Mouse (Mus musculus): Measurements from ENCODE around the gene Cyp4v3. TPM values are rescaled to one million over a fixed set of nuclear protein-coding genes. Genes with fewer than 3 reads are reported as not detected.

The Cyp4v3 gene
- polyA plus RNA-seq, 1 experiment: 2.9 TPM

GRCm38 (mm10) chr8:45302390-45302789 is 30.6 kb downstream of the Cyp4v3 start:
- Histone ChIP-seq H3K4me1 (ENCODE audit: control insufficient read depth, insufficient read depth, low read length) (no peaks in the 10 kb centered on the region), H3K27ac (ENCODE audit: control insufficient read depth, insufficient read depth, low read depth, low read length, poor library complexity) (no peak overlapping the region), H3K4me3 (replicated peaks; ENCODE audit: control insufficient read depth, low read depth, low read length) (no peak overlapping the region)
- 89% methylated on average over 8 of the region's 8 CpGs for WGBS
- TF ChIP-seq CTCF (IDR thresholded peaks at IDR 0.05; ENCODE audit: control insufficient read depth, insufficient read depth, low read length) (no peak), POLR2A (IDR thresholded peaks at IDR 0.05; ENCODE audit: borderline replicate concordance, control insufficient read depth, low read depth, low read length) (no peak)

- Histone ChIP-seq H3K4me1 (ENCODE audit: control insufficient read depth, insufficient read depth, low read length) (no peaks in the 10 kb centered on the region), H3K4me3 (replicated peaks; ENCODE audit: control insufficient read depth, low read depth, low read length) (no peak overlapping the region), H3K27ac (ENCODE audit: control insufficient read depth, insufficient read depth, low read depth, low read length, poor library complexity) (no peak overlapping the region)
- TF ChIP-seq POLR2A (IDR thresholded peaks at IDR 0.05; ENCODE audit: borderline replicate concordance, control insufficient read depth, low read depth, low read length): no peak
- no peak for TF ChIP-seq CTCF (IDR thresholded peaks at IDR 0.05; ENCODE audit: control insufficient read depth, insufficient read depth, low read length)
- WGBS: 79% methylated on average over 6 of the region's 6 CpGs
Observed at GRCm38 (mm10) chr8:45295276-45295675, 37.7 kb downstream of the Cyp4v3 start.

- H3K4me3 ChIP-seq (replicated peaks; ENCODE audit: control insufficient read depth, low read depth, low read length): no peak within 1 kb of the TSS
- H3K27ac ChIP-seq (ENCODE audit: control insufficient read depth, insufficient read depth, low read depth, low read length, poor library complexity): no peak within 1 kb of the TSS
- TF ChIP-seq POLR2A (IDR thresholded peaks at IDR 0.05; ENCODE audit: borderline replicate concordance, control insufficient read depth, low read depth, low read length) (no peak), CTCF (IDR thresholded peaks at IDR 0.05; ENCODE audit: control insufficient read depth, insufficient read depth, low read length) (no peak)
- H3K4me1 ChIP-seq (ENCODE audit: control insufficient read depth, insufficient read depth, low read length): no peaks in the 10 kb centered on the region
- 82% methylated on average over 7 of the region's 7 CpGs for WGBS
Observed at GRCm38 (mm10) chr8:45294687-45295086, 38.3 kb downstream of the Cyp4v3 start, which contains the start of gene Klkb1. Gene Klkb1, minus strand, starts transcription at chr8:45294859.

- TF ChIP-seq CTCF (IDR thresholded peaks at IDR 0.05; ENCODE audit: control insufficient read depth, insufficient read depth, low read length) (no peak), POLR2A (IDR thresholded peaks at IDR 0.05; ENCODE audit: borderline replicate concordance, control insufficient read depth, low read depth, low read length) (no peak)
- no peak overlapping the region for H3K27ac ChIP-seq (ENCODE audit: control insufficient read depth, insufficient read depth, low read depth, low read length, poor library complexity)
- 79% methylated on average over 2 of the region's 2 CpGs for WGBS
Observed at GRCm38 (mm10) chr8:45291790-45292189, 41.2 kb downstream of the Cyp4v3 start.

GRCm38 (mm10) chr8:45281630-45282029 is 51.4 kb downstream of the Cyp4v3 start:
- TF ChIP-seq CTCF (IDR thresholded peaks at IDR 0.05; ENCODE audit: control insufficient read depth, insufficient read depth, low read length) (no peak), POLR2A (IDR thresholded peaks at IDR 0.05; ENCODE audit: borderline replicate concordance, control insufficient read depth, low read depth, low read length) (no peak)
- no peak overlapping the region for H3K4me3 ChIP-seq (replicated peaks; ENCODE audit: control insufficient read depth, low read depth, low read length)
- WGBS: 83% methylated on average over 8 of the region's 8 CpGs
- H3K4me1 ChIP-seq (ENCODE audit: control insufficient read depth, insufficient read depth, low read length): no peaks in the 10 kb centered on the region
- H3K27ac ChIP-seq (ENCODE audit: control insufficient read depth, insufficient read depth, low read depth, low read length, poor library complexity): no peak overlapping the region

More at GRCm38 (mm10) chr8:45291790-45292189, 41.2 kb downstream of the Cyp4v3 start:
- Histone ChIP-seq H3K4me1 (ENCODE audit: control insufficient read depth, insufficient read depth, low read length) (no peaks in the 10 kb centered on the region), H3K4me3 (replicated peaks; ENCODE audit: control insufficient read depth, low read depth, low read length) (no peak overlapping the region)

- H3K27ac ChIP-seq (ENCODE audit: control insufficient read depth, insufficient read depth, low read depth, low read length, poor library complexity): no peak overlapping the region
- WGBS: 66% methylated on average over 3 of the region's 3 CpGs
- TF ChIP-seq POLR2A (IDR thresholded peaks at IDR 0.05; ENCODE audit: borderline replicate concordance, control insufficient read depth, low read depth, low read length) (no peak), CTCF (IDR thresholded peaks at IDR 0.05; ENCODE audit: control insufficient read depth, insufficient read depth, low read length) (no peak)
- no peaks in the 10 kb centered on the region for H3K4me1 ChIP-seq (ENCODE audit: control insufficient read depth, insufficient read depth, low read length)
- H3K4me3 ChIP-seq (replicated peaks; ENCODE audit: control insufficient read depth, low read depth, low read length): no peak overlapping the region
Observed at GRCm38 (mm10) chr8:45277453-45277852, 55.6 kb downstream of the Cyp4v3 start.

GRCm38 (mm10) chr8:45274317-45274716 is 58.7 kb downstream of the Cyp4v3 start:
- TF ChIP-seq CTCF (IDR thresholded peaks at IDR 0.05; ENCODE audit: control insufficient read depth, insufficient read depth, low read length) (no peak), POLR2A (IDR thresholded peaks at IDR 0.05; ENCODE audit: borderline replicate concordance, control insufficient read depth, low read depth, low read length) (no peak)
- Histone ChIP-seq H3K4me3 (replicated peaks; ENCODE audit: control insufficient read depth, low read depth, low read length) (no peak overlapping the region), H3K4me1 (ENCODE audit: control insufficient read depth, insufficient read depth, low read length) (no peaks in the 10 kb centered on the region), H3K27ac (ENCODE audit: control insufficient read depth, insufficient read depth, low read depth, low read length, poor library complexity) (no peak overlapping the region)
- 78% methylated on average over 4 of the region's 4 CpGs for WGBS

- Histone ChIP-seq H3K4me3 (replicated peaks; ENCODE audit: control insufficient read depth, low read depth, low read length) (no peak overlapping the region), H3K4me1 (ENCODE audit: control insufficient read depth, insufficient read depth, low read length) (no peaks in the 10 kb centered on the region), H3K27ac (ENCODE audit: control insufficient read depth, insufficient read depth, low read depth, low read length, poor library complexity) (no peak overlapping the region)
- no peak for TF ChIP-seq CTCF (IDR thresholded peaks at IDR 0.05; ENCODE audit: control insufficient read depth, insufficient read depth, low read length)
- TF ChIP-seq POLR2A (IDR thresholded peaks at IDR 0.05; ENCODE audit: borderline replicate concordance, control insufficient read depth, low read depth, low read length): no peak
Observed at GRCm38 (mm10) chr8:45269056-45269455, 64.0 kb downstream of the Cyp4v3 start.

- TF ChIP-seq CTCF (IDR thresholded peaks at IDR 0.05; ENCODE audit: control insufficient read depth, insufficient read depth, low read length) (no peak), POLR2A (IDR thresholded peaks at IDR 0.05; ENCODE audit: borderline replicate concordance, control insufficient read depth, low read depth, low read length) (no peak)
- Histone ChIP-seq H3K4me1 (ENCODE audit: control insufficient read depth, insufficient read depth, low read length) (no peaks in the 10 kb centered on the region), H3K4me3 (replicated peaks; ENCODE audit: control insufficient read depth, low read depth, low read length) (no peak overlapping the region), H3K27ac (ENCODE audit: control insufficient read depth, insufficient read depth, low read depth, low read length, poor library complexity) (no peak overlapping the region)
Observed at GRCm38 (mm10) chr8:45268485-45268884, 64.5 kb downstream of the Cyp4v3 start.

All from bone marrow, adult 2 months (tissue).